Mouse (Mus musculus) lung, adult 18-20 months (tissue): ENCODE measurements around the gene Gm7030.
"Not testable (repeated sequence)": the region's sequence is repeated elsewhere in the genome, so short reads cannot be mapped to it uniquely, and the experiment has no call there.

Experiments
- DNase-seq, 2 experiments: peaks; one replicate each; pipeline ENCODE4 v3.0.0; 2022; ENCODE audit warnings: mixed read lengths in 2 of 2

Gm7030 gene

DNA sequence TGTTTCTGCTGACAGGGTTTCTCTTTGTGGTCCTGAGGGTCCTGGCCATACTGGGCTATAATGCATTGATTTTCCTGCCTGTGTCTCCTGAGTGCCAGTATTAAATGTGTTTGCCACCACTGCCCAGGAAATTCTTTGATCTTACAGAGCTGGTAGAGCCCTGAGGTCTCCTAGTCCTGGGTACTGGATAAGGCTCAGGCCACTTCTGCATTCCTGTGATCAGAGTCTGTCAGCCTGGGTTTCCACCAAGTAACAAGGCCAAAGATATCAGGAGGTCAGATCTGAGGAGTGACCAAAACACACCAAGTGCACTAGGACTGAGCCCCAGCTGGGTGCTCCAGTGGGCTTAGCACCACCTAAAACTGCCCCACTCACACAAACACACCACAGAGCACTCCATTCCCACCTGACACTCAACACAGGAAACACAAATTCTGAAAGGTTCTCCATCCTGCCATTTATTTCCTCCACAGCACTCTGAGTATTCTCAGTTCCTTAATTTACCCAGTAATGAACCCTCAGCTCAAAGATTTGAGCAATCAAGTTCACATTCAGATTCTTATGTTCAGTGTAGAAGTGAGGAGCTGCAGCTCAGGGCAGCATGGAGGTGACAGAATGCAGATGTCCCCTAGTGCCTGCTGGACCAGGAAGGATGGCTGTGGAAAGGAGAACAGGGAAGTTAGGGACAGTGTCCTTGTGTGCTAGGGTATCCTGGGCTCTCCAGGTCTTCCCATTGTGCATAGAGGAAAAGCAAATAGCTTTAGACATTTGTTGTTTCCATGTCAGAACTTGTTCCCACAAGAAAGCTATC lies 6.4 kb upstream of the Gm7030 start:
- not testable (repeated sequence) for DNase-seq

DNA sequence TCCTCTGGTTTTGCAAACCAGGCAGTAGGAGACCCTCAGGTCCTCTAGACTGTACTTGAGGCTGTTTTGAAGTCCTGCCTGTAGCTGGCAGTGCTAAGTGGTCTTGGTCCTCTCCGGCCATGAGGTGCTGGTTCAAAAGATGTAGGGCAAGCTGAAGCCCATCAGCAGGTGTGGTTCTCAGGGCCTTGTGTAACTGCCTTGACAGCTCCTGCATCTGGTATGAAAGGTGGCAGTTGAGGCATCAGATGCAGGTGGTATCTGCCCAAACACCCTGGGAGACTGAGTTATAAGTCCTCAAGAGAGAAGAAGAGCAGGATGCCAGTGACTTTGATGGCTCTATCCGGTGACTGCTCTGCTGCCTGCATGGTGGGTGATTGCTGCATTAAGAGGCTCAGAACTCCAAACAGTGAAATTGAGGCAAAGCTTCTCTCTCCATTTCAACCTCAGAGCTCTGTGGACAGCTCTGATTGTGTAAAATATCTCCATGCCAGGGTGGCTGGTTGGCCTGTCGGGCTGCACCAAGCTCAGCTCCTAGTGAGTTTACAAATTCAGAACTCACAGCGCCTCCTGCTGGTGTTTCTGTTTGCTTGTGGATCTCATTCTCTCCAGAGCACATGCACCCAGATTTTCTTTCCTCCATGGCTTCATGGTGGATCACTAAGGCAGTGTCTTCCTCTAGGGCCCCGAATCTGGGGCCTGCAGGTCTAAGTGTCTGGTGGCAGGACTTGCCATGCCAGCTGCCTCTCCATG lies 2.5 kb upstream of the Gm7030 start:
- no peak for DNase-seq

DNA sequence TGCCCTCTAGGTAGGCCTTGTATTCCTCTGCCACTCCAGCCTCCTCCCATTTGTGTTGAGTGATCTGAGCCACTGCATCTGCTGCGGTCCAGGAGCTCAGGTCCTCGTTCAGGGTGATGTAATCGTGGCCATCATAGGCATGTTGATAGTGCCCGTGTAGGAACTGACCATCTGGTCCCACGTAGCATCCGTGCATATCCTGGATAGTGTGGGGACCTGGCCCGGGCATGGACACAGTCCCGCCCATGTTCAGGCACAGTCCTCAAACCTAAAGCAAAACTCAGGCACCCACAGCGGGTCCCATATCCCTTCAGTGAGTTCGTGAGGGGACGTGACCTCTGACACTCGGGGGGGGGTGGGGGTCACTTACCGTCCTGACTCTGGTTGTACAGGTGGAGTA lies 700 bp downstream of the Gm7030 start:
- DNase-seq: not testable (repeated sequence)

DNA sequence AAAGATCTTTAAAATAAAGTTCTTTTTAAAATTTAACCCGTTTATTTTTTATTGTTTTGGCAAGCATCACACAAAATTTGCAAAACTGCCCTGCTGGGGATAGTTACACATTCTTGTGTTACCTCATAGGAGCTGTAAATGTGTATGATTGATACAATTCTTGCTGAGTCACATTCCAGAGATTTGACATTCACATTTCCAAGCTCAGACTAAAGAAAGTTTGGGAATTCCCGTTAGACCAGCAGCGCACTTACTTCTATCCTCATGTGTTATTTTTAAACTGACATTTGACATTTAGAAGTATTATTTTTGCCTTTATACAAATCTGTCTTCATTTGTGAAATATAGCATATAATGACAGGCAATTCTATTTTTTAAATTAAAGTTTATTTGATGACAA lies 5.1 kb downstream of the Gm7030 start:
- not testable (repeated sequence) for DNase-seq

DNA sequence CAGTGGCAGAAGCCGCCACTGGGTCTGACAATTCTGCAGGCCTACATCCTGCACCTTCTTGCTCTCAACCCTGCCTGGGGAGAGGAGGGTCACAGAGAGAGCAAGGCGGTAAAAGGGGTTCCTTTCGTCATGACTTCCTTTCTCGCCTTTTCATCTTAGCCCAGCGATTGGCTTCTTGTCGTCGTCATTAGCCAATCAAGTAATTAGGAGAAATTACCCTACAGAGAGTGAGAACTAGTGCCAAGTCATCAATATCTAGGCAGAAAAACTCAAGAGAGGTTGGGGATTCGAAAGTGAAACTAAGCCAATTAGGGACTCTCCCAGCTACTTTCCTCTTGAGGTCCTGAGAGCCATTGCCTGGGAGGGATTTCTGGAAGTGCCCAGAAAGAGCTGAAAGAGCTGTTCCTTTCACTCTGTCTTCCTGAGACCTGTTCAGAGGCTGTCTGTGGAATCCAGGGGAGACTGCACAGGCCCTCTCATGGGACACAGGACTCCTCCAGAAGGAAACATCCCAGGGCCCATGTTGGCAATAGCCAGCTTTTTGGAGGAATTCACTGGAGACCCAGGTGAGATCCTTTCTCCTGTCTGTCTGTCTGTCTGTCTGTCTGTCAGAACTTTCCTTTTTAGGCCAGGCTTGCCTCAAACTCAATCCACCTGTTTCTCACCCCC lies 7.7 kb downstream of the Gm7030 start, which contains the start of gene Gm19684:
Gene Gm19684, plus strand, starts transcription at position 327 of the 669 bp plus-strand sequence.
- DNase-seq: peak; percentile 77 to 88

DNA sequence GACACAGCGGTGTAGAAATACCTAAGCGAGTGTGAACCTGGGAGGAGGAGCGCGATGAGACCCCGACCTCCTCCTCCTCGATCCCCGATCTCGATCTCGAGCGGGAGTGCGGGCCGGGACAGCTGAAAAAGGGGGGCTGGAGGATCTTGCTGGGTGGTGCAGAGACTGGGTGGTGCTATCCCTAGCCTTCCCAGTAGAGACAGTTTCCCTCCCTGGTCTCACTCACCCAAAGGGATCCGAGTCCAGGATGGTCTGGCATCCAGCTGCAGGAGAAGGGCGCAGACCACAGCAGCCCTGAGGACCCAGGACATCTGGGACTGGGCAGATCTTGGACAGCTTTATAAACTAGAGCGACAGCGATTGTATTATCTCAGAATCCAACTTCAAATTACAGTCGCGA lies 8.4 kb downstream of the Gm7030 start:
- not testable (repeated sequence) for DNase-seq

DNA sequence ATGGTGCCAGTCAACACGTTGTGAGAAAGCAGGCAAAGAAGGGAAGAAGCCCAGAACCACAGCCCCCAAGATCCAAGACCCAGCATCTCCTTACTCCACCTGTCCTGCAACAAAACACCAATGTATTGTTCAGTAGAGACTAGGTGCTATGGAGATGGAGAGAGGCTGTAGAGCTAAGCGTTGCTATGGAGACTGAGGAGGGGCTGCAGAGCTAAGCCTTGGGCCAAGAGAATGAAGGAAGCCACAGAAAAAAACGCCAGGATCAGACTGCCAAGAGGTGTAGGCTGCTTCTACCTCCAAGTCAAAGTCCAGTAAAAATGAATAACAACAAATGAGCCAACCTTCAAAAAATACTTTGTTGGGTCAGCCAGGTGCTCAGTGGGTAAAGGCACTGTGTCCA lies 12.7 kb downstream of the Gm7030 start:
- DNase-seq: not testable (repeated sequence)

DNA sequence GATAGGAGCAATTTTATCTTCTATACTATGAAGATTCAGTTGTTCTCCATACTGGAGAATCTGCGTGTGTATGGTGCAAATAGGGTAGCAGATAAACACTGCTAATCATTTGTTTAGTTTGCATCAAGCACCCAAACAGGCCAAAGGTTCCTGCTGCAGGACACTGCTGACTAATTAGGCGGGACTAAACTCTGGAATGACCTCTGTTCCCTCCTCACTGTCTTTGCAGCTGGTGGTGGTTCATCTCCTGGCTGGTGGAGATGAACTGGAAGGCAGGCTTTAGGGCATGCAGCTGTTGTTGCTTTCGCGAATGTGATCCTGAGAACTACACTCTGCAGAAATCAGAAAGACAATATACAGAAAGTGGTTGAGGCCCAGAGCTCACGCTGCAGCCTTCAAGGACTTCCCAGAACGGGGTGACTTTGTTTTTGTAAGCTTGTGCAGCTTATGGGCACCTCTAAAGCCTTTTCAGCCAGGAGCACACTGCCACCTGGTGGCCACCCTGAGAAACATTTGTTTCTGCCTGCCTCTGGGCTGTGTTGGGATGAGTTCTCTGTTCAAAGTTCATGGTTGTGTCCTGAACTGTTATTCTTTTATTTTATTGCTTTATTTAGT lies 15.1 kb downstream of the Gm7030 start:
- DNase-seq: peak in 1 of 2 experiments; percentile 15

DNA sequence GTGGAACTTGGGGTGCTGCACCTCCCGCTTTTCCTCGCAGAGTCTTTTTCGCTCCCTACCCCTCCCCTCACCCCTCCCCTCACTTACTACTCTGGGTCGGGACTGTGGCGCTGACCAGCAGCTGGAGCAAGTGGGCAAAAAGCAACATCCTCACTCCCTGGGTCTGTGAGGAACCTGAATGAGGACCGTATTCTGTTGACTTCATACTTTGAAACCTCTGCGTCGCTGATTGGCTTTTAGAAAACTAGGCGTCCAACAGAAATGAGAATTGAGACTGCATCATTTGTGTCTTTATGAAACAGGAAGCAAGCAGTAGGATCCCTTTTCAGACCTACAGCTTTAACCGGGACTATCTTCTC lies 17.7 kb downstream of the Gm7030 start:
- DNase-seq: peak; percentile 17 to 41

DNA sequence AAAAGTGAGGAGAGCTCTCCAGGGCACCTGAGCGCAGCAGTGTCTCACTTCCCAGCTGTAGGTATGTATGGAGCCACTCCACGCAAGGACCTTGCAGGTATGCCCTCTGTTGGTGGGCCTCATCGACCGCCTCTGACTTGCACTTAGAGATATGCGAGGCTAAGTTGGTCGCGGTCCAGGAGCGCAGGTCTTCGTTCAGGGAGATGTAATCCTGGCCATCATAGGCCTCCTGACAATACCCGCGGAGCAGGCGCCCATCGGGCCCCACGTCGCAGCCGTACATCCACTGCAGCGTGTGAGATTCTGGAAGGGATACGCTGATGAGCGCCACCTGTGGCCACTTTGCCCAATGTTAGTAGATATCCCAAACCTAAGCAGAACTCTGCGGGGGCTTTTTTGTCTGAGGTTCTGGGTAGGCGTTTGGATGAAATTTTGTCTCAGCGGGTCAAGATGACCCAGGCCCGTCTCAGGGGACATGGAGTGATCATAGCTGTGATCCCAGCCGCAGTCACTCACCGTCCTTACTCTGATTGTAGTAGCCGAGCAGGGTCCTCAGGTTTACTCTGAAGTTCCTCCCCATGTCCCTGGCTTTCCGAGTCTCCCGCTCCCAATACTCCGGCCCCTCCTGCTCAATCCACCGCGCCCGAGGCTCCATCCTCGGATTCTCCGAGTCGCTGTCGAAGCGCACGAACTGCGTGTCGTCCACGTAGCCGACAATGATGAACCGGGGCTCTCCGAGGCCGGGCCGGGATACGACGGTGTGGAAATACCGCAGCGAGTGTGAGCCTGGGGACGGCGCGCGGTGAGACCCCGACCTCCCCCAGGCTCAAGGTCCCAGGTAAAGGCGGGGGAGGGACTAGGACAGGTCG lies 18.4 kb downstream of the Gm7030 start:
- DNase-seq: peak; percentile 3 to 17

DNA sequence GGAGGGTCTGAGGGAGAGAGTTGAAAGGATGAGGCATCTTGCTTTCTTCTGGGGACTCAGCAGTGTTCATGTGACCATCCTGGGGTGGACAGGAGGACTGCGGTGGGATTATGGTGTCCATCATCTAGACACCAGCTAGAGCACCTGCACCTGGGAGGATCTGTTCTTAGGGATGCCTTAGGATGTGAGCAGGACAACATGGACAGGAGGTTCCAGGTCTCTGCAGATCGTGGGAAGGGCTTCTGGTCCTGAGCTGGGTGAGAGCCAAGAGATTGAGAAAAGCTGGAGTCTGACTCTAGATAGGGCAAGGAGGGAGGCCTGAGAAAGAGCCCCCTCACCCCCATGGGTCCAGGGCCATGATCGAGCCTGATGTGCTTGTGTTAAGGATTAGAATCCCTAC lies 19.1 kb downstream of the Gm7030 start:
- not testable (repeated sequence) for DNase-seq

DNA sequence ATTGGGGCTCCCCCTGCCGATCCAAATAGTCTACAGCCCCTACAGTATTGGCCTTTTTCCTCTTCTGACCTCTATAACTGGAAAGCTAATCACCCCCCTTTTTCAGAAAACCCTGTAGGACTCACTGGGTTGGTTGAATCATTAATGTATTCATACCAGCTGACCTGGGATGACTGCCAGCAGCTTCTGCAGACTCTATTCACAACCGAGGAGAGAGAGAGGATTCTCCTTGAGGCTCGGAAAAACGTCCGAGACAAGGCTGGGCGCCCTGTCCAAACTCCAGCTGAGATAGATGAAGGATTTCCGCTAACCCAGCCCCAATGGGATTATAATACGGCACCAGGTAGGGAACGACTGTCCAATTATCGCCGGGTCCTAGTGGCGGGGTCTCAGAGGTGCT lies 27.1 kb downstream of the Gm7030 start:
- not testable (repeated sequence) for DNase-seq

DNA sequence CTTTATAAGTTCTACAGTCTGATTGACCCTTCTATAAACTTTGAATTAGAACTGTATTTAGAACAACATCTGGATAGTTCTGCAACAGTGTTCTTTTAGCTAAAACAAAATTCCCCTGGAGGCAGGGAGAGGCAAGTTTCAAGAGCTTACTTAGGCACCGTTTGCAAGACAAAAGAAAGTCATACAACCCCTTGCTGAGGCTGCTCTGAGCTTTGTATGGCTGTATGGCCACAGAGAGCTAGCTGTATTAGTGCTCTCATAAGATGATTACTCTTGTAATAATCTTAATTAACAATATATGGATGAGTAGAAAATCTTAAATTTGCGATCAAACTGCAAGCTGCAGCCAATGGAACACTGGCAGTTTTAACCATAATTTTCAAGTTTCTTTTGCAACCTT lies 29.6 kb downstream of the Gm7030 start:
- not testable (repeated sequence) for DNase-seq

DNA sequence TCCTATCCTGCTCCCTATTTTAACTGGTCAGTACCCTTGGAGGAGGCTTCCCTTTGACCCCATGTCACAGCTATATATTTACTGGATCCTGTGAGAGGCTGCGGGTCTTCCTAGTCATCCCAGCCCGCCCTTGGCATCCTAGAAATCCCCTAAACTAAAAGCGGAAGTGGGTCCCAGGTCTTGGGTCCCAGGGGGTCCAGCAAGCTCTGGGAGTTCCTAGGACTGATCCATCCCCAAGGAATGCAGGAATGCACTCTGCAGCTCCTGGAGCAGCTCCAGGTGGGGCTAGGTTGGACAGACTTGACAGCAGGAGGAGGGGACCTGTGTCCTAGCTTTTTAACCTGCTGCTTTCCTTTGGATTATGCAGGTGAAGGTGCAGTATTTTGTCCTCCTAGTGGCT lies 35.3 kb downstream of the Gm7030 start:
- no peak for DNase-seq

DNA sequence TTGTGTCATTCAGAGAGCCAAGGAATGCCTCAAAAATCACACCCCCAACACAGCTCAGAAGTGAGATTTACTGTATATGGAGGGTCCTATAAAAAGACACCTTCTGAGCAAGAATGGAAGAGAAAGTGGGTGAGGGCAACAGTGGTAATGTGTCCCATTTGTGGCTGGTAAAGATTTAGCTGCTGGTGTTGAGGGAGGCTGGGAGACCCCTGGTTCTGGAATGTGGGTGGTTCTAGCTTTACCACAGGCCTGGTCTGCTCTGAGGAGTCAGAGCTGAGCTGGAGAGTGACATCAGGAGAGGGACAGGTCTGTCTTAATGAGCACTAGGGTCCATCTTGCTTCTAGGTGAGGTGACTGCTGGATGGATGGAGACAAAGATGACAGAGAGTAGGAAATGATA lies 36.7 kb downstream of the Gm7030 start:
- not testable (repeated sequence) for DNase-seq

DNA sequence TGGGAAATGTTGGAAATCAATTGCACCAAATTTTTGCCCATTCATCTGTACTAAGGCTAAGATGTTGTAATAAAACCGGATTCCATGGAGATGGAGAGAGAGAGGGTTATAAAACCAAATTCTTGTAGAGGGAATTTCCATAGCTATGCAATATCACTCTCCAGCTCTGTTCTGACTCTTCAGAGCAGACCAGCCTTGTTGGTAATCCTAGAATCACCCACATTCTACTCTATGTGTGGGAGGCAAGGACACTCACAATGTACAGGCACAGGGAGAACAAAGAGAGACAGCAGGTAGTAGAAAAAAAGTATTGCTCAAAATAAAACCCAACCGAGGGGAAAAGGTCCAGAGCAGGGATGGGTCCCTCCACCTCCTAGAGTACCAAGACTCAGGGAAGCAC lies 37.3 kb downstream of the Gm7030 start:
- not testable (repeated sequence) for DNase-seq

DNA sequence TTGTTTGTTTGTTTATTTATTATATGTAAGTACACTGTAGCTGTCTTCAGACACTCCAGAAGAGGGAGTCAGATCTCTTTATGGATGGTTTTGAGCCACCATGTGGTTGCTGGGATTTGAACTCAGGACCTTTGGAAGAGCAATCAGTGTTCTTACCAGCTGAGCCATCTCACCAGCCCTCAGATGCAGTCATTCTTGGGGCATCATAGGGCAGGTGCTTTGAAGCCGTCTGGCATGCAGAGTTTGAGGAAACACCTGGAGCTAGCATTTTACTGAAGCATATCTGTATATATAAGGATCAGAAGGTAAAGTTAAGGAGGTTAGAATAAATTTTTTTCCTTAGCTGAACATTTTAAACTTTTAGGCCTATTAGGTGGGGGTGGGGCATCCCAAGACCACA lies 43.2 kb downstream of the Gm7030 start:
- DNase-seq: not testable (repeated sequence)

DNA sequence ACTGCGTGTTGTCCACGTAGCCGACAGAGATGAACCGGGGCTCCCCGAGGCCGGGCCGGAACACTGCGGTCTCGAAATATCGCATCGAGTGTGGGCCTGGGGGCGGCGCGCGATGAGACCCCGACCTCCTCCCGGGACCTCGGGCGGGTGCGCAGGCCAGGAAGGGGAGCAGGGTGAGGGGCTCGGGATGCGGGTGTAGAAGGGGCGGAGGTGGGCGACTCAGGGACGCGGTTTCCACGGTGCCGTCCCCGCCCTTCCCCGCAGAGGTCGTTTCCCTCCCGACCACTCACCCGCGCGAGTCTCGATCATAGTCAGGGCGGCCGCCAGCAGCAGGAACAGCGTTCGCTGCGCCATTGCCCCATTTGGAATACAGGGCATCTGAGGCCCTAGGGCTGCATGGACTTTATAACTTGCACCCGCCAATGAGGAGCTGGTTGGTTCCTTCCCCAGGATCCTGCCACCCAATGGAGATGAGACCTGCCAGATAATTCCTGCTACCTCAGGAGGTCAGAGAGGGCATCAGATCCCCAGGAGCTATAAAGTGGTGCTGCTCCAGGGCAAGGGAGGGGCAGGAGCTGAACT lies 45.3 kb downstream of the Gm7030 start:
- no peak for DNase-seq

DNA sequence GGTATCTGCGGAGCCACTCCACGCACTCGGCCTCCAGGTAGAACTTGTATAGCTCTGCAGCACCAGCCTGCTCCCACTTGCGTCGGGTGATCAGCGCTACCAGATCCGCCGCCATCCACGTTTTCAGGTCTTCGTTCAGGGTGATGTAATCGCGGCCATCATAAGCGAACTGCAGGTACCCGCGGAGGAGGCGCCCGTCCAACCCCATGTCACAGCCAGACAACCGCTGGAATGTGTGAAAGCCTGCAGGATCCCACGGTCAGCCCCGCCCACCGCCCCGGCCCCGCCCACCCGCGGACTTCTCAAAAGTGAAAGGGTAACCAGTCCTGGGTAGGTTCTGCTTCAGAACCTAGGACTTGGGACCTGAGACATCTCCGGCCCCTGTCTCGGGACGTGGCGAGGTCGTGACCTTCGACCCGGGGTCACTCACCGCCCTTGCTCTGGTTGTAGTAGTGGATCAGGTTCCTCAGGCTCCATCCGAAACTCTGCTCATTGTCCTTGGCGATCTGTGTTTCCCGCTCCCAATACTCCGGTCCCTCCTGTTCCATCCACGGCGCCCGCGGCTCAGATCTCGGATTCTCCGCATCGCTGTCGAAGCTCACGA lies 45.9 kb downstream of the Gm7030 start:
- DNase-seq: peak; percentile 55 to 67

DNA sequence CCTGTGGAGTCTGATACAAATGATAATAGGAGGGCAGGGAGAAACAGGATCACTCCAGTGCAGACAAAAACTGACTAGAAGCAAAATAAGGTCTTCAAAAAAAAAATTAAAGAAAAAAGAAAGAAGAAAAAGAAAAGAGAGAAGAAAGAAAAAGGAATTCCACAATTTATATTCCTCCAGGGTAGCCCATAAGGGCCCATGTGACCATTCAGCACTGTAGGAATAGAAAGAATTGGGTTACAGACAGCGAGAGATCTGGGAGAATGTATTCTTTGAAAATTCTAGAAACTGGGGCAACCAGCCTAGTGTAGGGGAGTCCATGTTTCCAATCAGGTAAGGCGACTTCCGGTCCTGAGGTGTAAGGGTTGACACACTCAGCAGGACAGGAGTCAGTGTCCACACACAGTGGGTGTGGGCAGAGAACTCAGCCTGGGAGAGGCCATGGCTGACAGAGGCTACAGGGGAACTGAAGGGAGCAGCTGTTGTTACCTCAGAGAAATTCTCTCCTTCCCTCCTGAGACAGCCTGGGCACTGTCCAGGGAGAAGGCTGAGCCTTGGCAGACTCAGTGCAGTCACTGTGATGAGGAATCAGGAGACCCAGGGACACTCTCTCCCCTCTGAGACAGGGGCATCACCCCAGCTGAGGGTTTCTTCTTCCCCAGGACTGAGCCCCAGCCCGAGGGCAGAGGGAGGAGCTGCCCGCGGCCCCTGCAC lies 46.5 kb downstream of the Gm7030 start:
- not testable (repeated sequence) for DNase-seq
